Mouse (Mus musculus): ENCODE data around the gene Ccdc173. TPM values are rescaled to one million over a fixed set of nuclear protein-coding genes. Genes with fewer than 3 reads are reported as not detected.

Gene Ccdc173
- polyA plus RNA-seq, 1 experiment from 2014 or later = 1.4 TPM

DNA sequence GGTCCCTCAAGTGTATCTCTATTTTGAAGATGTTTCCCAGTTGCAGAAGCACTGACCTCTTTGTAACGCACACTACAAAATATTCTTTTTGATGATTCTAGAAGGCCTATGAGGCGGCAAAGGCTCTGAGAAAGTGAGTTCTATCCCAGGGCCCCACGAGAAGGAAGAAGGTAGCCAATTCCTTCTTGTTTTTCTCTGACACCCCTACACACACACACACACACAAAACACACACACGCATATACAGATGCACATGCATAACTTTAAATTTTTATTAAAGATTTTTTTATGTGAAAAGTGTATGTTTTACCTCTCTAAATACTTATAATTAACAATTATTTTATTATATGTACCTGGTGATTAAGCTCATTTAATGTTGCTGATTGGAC, 75.8 kb downstream of the Ccdc173 start:
- H3K4me1 ChIP-seq (replicated peaks) = no peaks in the 10 kb centered on the region
- peak; percentile 34; the same call in 1 of the 2 replicates for ATAC-seq
- peak overlapping the region; percentile 73 for H3K4me2 ChIP-seq (replicated peaks)
- no peak overlapping the region for H3K27ac ChIP-seq
- no peak overlapping the region for H3K9ac ChIP-seq
- peak overlapping the region; percentile 61 for H3K4me3 ChIP-seq (replicated peaks)
- H3K36me3 ChIP-seq = 0 out of 2 replicates have a peak, but pooled peaks cover 4% of the 10 kb centered on the region
- no peaks in the 10 kb centered on the region for H3K9me3 ChIP-seq
- H3K27me3 ChIP-seq (replicated peaks) = no peaks in the 10 kb centered on the region
- WGBS = 27% methylated on average over 4 of the region's 4 CpGs

DNA sequence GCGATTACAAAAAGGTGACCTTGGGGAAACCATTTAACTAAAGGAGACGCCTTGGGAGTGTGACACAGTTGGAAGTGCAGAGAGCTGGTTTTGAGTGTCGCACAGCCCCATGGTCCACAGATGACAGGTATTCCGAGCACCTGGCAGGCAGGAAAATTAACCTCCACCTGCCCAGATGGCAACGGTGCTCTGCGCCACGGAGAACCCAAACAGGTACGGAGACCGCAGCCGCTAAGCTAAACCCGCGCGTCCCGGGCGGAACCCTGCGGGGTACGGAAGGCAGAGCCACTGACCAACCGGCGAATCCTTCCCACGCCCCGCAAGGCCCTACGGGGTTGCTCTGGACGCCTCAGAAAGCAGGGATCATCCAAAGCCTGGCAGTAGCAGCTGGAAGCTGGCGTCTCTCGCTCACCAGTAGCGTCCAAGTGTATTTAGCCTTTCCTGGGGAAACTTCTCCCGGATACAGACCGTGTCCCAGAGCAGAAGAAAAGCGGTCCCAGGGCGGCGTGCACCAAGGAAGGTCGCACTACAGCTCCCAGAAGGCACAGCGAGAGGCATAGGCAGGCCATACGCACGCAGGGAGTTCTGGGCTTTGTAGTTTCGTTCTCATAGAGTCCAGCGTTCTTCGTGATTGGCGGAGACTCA, 76.3 kb downstream of the Ccdc173 start, which contains the start of gene Fastkd1:
Fastkd1 (minus strand) TSS at position 536 of the 645 bp plus-strand sequence.
- H3K4me1 ChIP-seq (replicated peaks) = no peaks in the 10 kb centered on the region
- WGBS = under 1% methylated on average over 39 of the region's 39 CpGs
- peak within 1 kb of the TSS; percentile 58 for H3K9ac ChIP-seq
- H3K27me3 ChIP-seq (replicated peaks) = no peaks in the 10 kb centered on the region
- H3K4me3 ChIP-seq (replicated peaks) = peak within 1 kb of the TSS; percentile 61
- no peaks in the 10 kb centered on the region for H3K9me3 ChIP-seq
- peak; percentile 99 for ATAC-seq
- 0 out of 2 replicates have a peak, but pooled peaks cover 4% of the 10 kb centered on the region for H3K36me3 ChIP-seq
- H3K27ac ChIP-seq = peak within 1 kb of the TSS; percentile 65
- H3K4me2 ChIP-seq (replicated peaks) = peak within 1 kb of the TSS; percentile 73

DNA sequence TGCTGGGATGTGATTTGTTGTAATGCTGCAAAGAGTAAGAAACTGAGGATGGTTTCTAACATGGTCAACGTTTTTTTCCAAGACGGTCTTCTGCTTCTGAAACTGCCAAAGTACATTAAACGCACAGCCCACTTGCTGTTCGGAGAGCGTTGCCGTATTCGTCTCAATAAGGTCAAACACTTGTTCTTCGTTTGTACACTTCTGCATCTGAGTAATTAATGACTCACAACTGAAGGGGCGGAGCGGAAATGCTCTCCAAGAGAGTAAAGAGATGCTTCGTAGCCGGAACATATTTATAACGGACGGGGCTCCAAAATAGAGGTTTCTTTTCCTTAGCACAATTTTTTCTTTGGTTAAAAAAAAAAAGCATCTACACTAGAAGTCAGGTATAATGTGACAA, 77.2 kb downstream of the Ccdc173 start:
- Histone ChIP-seq H3K4me3 (replicated peaks) (no peak overlapping the region), H3K4me2 (replicated peaks) (no peak overlapping the region), H3K27me3 (replicated peaks) (no peaks in the 10 kb centered on the region), H3K9ac (no peak overlapping the region), H3K4me1 (replicated peaks) (no peaks in the 10 kb centered on the region), H3K36me3 (0 out of 2 replicates have a peak, but pooled peaks cover 4% of the 10 kb centered on the region), H3K27ac (no peak overlapping the region), H3K9me3 (no peaks in the 10 kb centered on the region)
- WGBS = 85% methylated on average over 14 of the region's 14 CpGs
- ATAC-seq = no peak

Other genes starting within 250 kb of the Ccdc173 start
- 2.1 and 2.3 TPM in 2 replicates for gene Lrp2, start 203.5 kb downstream of the Ccdc173 start, polyA plus RNA-seq (2015; fragmentation: Nextera tagmentation; extraction: Ambion mirVana)
- gene Bbs5, start 142.4 kb downstream of the Ccdc173 start, polyA plus RNA-seq (2015; fragmentation: Nextera tagmentation; extraction: Ambion mirVana) = 10.4 and 15.8 TPM in 2 replicates
- 0.09 and 0.34 TPM in 2 replicates for gene Klhl41, start 119.5 kb downstream of the Ccdc173 start, polyA plus RNA-seq (2015; fragmentation: Nextera tagmentation; extraction: Ambion mirVana)
- 11.6 and 12.3 TPM in 2 replicates for gene Fastkd1, start 76.1 kb downstream of the Ccdc173 start, polyA plus RNA-seq (2015; fragmentation: Nextera tagmentation; extraction: Ambion mirVana)
- 122 and 151 TPM in 2 replicates for gene Ppig, start 67.0 kb downstream of the Ccdc173 start, polyA plus RNA-seq (2015; fragmentation: Nextera tagmentation; extraction: Ambion mirVana)
- gene Phospho2, start within 50 bp of the Ccdc173 start, polyA plus RNA-seq (2015; fragmentation: Nextera tagmentation; extraction: Ambion mirVana) = 22.8 and 23.1 TPM in 2 replicates
- gene Klhl23, start 32.4 kb upstream of the Ccdc173 start, polyA plus RNA-seq (2015; fragmentation: Nextera tagmentation; extraction: Ambion mirVana) = 33.3 and 37.2 TPM in 2 replicates
- 290 and 358 TPM in 2 replicates for gene Ssb, start 72.0 kb upstream of the Ccdc173 start, polyA plus RNA-seq (2015; fragmentation: Nextera tagmentation; extraction: Ambion mirVana)
- gene Mettl5, start 96.0 kb upstream of the Ccdc173 start, polyA plus RNA-seq (2015; fragmentation: Nextera tagmentation; extraction: Ambion mirVana) = 39.8 and 41.2 TPM in 2 replicates
- gene Ubr3, start 107.7 kb upstream of the Ccdc173 start, polyA plus RNA-seq (2015; fragmentation: Nextera tagmentation; extraction: Ambion mirVana) = 10.5 and 10.9 TPM in 2 replicates
- gene Myo3b, start 249.6 kb upstream of the Ccdc173 start, polyA plus RNA-seq (2015; fragmentation: Nextera tagmentation; extraction: Ambion mirVana) = 0.13 and 0.21 TPM in 2 replicates

Data from intestine, embryonic 15.5 days (tissue).